Mouse (Mus musculus): Measurements from ENCODE around the gene Smg8.
A peak's percentile ranks its signal among the peaks of the same experiment; 100 is the strongest.

The Smg8 gene

GRCm38 (mm10) chr11:87039307-87039963 is 47.1 kb downstream of the Smg8 start:
- peak; percentile 87 for DNase-seq

DNA sequence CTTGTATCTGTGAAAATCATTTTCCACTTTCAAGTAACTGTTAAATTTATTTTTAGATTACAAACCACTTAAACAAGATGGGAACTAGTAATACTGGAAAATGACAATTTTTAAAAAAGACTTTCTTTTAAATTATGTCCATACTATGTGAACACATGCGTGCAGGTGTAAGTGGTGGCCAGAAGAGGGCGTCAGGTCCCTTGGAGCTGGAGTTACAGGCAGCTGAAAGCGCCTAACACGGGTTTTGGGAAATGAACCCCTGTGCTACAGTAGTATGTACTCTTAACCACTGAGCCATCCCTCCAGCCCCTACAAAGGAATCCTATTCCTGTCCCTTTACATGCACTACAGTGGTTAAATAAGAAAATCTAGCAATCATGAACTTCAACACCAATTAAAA is 50.4 kb downstream of the Smg8 start:
- no peak for DNase-seq

GRCm38 (mm10) chr11:87028212-87028611 is 58.4 kb downstream of the Smg8 start:
- DNase-seq, result no peak
